Mouse (Mus musculus) limb, embryonic 14.5 days (tissue): ENCODE measurements around the gene Kit. TPM values are rescaled to one million over a fixed set of nuclear protein-coding genes. Genes with fewer than 3 reads are reported as not detected.

Experiments
- ATAC-seq: fragments of 200-750 bp; cut with Nextera tagmentation; 2 replicates; pipeline ENCODE4 v1.8.0; 2017; ENCODE audit warnings: low read depth, moderate number of reproducible peaks, moderate TSS enrichment; ENCODE audit not compliant: low FRiP score
- DNase-seq: peaks from one replicate; pipeline ENCODE4 v3.0.0-alpha.2; 2015; ENCODE audit warnings: low spot score
- H3K27ac ChIP-seq: fragments of 300-500 bp; sonication (generic); replicated peaks from 2 replicates; pipeline ENCODE4 v1.5.1; 2014; ENCODE audit warnings: low read depth, mild to moderate bottlenecking, low read length, moderate library complexity, mixed read lengths
- H3K27me3 ChIP-seq: fragments of 300-500 bp; sonication (generic); 2 replicates; pipeline ENCODE4 v1.6.1; 2014; ENCODE audit warnings: low read length, mixed read lengths; ENCODE audit not compliant: control insufficient read depth, insufficient read depth
- H3K36me3 ChIP-seq: fragments of 300-500 bp; sonication (generic); 2 replicates; pipeline ENCODE4 v1.6.1; 2014; ENCODE audit warnings: mild to moderate bottlenecking, low read length, moderate library complexity, mixed read lengths; ENCODE audit not compliant: control insufficient read depth, insufficient read depth
- H3K4me1 ChIP-seq: fragments of 300-500 bp; sonication (generic); 2 replicates; pipeline ENCODE4 v1.6.1; 2014; ENCODE audit warnings: antibody characterized with exemption, low read length, mixed read lengths; ENCODE audit not compliant: control insufficient read depth, insufficient read depth
- H3K4me2 ChIP-seq: fragments of 300-500 bp; sonication (generic); replicated peaks from 2 replicates; pipeline ENCODE4 v1.6.1; 2014; ENCODE audit warnings: low read depth, mild to moderate bottlenecking, low read length, moderate library complexity; ENCODE audit not compliant: severe bottlenecking
- H3K4me3 ChIP-seq: fragments of 300-500 bp; sonication (generic); replicated peaks from 2 replicates; pipeline ENCODE4 v1.5.1; 2014; ENCODE audit warnings: low read length
- H3K9ac ChIP-seq: fragments of 300-500 bp; sonication (generic); 2 replicates; pipeline ENCODE4 v1.6.1; 2014; ENCODE audit warnings: mild to moderate bottlenecking, low read depth, low read length, moderate library complexity; ENCODE audit not compliant: severe bottlenecking
- H3K9me3 ChIP-seq: fragments of 300-500 bp; sonication (generic); 2 replicates; pipeline ENCODE4 v1.6.1; 2016; ENCODE audit warnings: low read length; ENCODE audit not compliant: control insufficient read depth
- POLR2A ChIP-seq: fragments of 200-500 bp; IDR thresholded peaks from 2 replicates; pipeline ENCODE4 v1.8.0; 2012; ENCODE audit warnings: inconsistent platforms, mild to moderate bottlenecking, moderate library complexity, borderline replicate concordance; ENCODE audit not compliant: insufficient read depth, insufficient read length; ENCODE audit errors: extremely low read depth
- WGBS: fragments of 180-500 bp; shearing (Covaris S2); extraction: QIAGEN DNeasy Blood & Tissue Kit; methylation state at CpG from one replicate; pipeline ENCODE4 v1.1.7; 2014; 5-methylcytosine and 5-hydroxymethylcytosine counted together
- polyA plus RNA-seq, 2 experiments: library from polyadenylated mRNA; depleted of rRNA in 1 of 2; stranded (reverse) in 1 of 2; unstranded in 1 of 2; fragments of >200 nt; fragmentation: Nextera tagmentation in 1 of 2; extraction: Ambion mirVana in 1 of 2; gene quantifications; 2 replicates each; pipeline versions ENCODE4 v1.2.1 to v1.2.3; 2012 to 2014

The Kit gene
- polyA plus RNA-seq, 2 experiments, result 16.1 to 17.7 TPM

DNA sequence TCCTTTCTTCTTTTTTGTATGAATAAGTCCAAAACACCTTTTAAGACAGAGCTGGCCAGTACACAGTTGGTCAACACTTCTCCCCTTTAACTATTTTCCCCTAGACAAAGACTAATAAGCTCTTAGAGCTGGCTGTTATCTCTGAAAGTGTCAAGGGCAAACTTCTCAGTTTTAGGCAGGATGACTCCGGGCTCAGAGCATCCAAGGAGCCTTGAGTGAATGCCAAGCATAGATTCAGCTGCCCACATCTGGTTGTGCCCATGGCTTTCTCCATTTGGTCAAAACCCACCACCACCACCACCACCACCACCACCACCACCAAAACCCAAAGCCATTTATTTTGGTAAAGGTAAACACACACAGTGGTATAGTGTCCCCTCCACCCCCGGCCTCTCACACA is 13.5 kb upstream of the Kit start:
- no peaks in the 10 kb centered on the region for H3K27me3 ChIP-seq
- no peaks in the 10 kb centered on the region for H3K9me3 ChIP-seq
- H3K4me3 ChIP-seq, result no peak overlapping the region
- H3K36me3 ChIP-seq, result no peaks in the 10 kb centered on the region
- DNase-seq, result no peak
- no peak for TF ChIP-seq POLR2A
- no peaks in the 10 kb centered on the region for H3K4me1 ChIP-seq
- no peak overlapping the region for H3K27ac ChIP-seq
- ATAC-seq, result no peak
- no peak overlapping the region for H3K9ac ChIP-seq
- no peak overlapping the region for H3K4me2 ChIP-seq
- WGBS, result 84% methylated on average over 2 of the region's 2 CpGs

DNA sequence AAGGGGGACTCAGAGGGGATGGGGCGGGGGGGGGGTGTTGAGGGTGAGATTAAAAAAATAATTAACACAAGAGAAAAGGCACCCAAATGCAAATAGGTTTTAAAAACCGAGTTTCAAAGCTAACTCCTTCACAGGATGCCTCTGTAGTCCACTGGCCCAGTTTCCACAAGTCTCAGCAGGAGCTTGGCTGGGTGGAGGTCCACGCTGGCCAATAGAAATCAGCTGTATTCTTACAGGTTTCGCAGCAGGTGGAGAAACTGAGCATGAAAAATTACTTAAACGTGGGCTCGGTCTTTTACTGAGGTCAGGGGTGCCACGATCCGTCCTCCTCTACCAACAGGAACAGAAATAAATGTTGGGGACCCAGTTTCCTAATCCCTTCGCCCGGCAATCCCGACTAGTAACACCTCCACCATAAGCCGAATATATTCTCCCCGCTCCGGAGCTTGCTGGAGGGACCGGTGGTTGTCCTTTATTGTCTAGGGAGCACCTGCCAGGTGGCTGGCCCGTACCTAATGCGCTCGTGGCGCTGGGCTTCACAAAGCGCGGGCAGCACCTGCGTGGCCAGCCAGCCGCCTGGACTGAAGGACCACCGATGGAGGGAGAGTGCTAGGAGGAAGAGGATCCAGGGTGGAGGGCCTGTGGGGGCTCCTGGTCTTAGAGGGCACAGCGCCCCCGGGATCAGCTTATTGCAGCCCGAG is 415 bp upstream of the Kit start:
- WGBS, result 5% methylated on average over 25 of the region's 27 CpGs
- no peaks in the 10 kb centered on the region for H3K36me3 ChIP-seq
- H3K4me2 ChIP-seq, result peak overlapping the region; percentile 98
- ATAC-seq, result no peak
- H3K9ac ChIP-seq, result peak overlapping the region; percentile 61; the same call in 1 of the 2 replicates
- H3K27ac ChIP-seq, result no peak overlapping the region
- TF ChIP-seq POLR2A, result no peak
- peaks cover 19% of the 10 kb centered on the region for H3K4me1 ChIP-seq
- H3K4me3 ChIP-seq, result peak overlapping the region; percentile 56
- no peak for DNase-seq
- H3K27me3 ChIP-seq, result no peaks in the 10 kb centered on the region; the same call in 1 of the 2 replicates
- no peaks in the 10 kb centered on the region for H3K9me3 ChIP-seq

DNA sequence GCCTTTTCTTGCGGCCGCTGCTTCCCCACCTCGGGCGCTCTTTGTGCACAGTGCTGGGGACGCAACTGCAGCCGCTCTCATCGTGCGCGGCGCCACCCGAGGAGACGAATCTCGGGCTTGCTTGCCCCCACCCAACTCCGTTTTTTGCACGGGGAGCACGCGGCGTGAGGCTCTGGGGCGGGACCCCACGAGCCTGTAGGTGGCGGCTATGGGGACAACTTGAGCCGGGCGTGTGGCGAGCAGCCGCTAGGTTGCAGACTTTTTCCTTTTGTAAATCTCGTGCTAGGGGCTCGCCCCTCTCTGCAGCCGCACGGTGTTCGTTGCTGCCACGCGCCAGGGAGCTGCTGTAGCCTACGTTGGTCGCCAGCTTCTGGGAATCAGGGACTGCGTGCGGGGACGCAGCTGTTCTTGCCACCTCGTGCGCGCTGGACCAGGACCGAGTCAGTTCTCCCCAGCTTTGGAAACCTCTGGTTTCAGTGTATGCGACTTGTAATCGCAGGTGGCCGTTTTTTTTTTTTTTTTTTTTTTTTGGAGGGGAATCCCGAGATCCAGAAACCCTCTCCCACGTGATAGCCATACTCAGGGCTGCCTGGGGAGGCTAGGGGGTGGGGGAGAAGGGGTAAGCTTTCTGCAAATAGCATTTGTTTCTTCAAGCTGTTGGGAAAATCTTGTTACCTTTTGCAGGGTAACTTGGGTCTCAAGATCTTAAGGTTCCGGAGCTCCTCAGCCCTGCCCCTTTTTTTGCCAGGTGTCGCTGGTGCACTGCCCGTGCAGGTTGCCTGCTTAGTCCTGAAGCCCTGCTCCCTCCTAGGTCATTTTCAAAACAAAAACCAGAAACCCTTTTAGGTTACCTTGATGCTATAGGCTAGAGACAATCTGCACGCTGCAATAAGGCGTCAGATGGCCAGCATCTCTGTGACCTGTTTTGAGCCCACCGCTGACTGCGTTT is 1.1 kb downstream of the Kit start:
- H3K9ac ChIP-seq, result peak overlapping the region; percentile 61
- H3K36me3 ChIP-seq, result no peaks in the 10 kb centered on the region
- no peaks in the 10 kb centered on the region; the same call in 1 of the 2 replicates for H3K27me3 ChIP-seq
- H3K4me2 ChIP-seq, result peak overlapping the region; percentile 98
- H3K27ac ChIP-seq, result peak overlapping the region; percentile 33; the same call in 1 of the 2 replicates
- 2% methylated on average over 39 of the region's 53 CpGs for WGBS
- TF ChIP-seq POLR2A, result 0 out of 2 replicates have a peak, but pooled peaks have one; percentile 24
- ATAC-seq (peak; percentile 77), DNase-seq (peak; percentile 79)
- peaks cover 19% of the 10 kb centered on the region for H3K4me1 ChIP-seq
- H3K9me3 ChIP-seq, result no peaks in the 10 kb centered on the region
- H3K4me3 ChIP-seq, result peak overlapping the region; percentile 56

DNA sequence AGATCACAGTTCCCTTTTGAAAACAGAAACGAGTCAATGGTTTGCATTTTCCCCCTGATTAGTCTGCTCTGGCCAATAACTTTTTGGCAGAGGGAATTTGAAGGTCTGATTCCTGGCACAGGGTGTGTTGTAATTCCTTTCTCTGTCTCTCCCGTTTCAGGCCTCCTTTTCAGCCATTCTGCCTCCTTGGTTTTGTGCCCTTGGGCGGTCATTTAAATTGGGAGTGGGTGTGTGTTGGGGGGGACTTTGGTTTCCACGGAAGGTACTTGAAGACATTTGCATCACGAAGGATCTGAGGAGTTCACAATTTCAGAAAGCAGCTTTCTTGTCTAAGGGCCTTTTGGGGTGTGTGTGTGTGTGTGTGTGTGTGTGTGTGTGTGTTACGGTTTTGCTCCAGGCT is 2.0 kb downstream of the Kit start:
- H3K4me1 ChIP-seq, result peaks cover 19% of the 10 kb centered on the region
- ATAC-seq (no peak), DNase-seq (no peak)
- peak overlapping the region; percentile 98; the same call in 1 of the 2 replicates for H3K4me2 ChIP-seq
- WGBS, result 26% methylated on average over 6 of the region's 6 CpGs
- no peak for TF ChIP-seq POLR2A
- H3K27ac ChIP-seq, result no peak overlapping the region
- no peaks in the 10 kb centered on the region for H3K9me3 ChIP-seq
- no peak overlapping the region for H3K9ac ChIP-seq
- no peaks in the 10 kb centered on the region; the same call in 1 of the 2 replicates for H3K27me3 ChIP-seq
- H3K4me3 ChIP-seq, result no peak overlapping the region
- H3K36me3 ChIP-seq, result no peaks in the 10 kb centered on the region

DNA sequence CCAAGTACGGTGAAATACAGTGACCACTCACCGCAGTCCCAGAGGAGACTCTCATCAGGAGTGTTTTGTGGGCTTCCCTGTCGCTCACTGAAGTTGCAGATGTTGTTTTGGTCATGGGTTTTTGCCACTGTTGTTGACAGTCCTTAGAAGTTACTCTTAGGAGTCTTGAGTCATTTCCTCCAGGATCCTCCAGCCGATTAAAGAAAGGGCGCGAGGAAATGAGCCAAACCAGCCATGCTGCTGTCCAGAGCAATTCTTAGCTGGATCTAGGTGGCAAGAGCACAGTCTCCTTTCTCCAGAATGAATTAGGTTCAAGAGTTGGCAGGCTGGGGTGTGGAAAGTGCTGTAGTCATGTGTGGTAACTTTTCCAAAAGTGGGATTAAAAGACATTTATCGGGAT is 3.4 kb downstream of the Kit start:
- H3K4me3 ChIP-seq, result no peak overlapping the region
- H3K36me3 ChIP-seq, result no peaks in the 10 kb centered on the region
- DNase-seq (no peak), ATAC-seq (no peak)
- H3K9ac ChIP-seq, result no peak overlapping the region
- no peaks in the 10 kb centered on the region; the same call in 1 of the 2 replicates for H3K27me3 ChIP-seq
- H3K4me2 ChIP-seq, result no peak overlapping the region
- H3K4me1 ChIP-seq, result peaks cover 19% of the 10 kb centered on the region
- no peaks in the 10 kb centered on the region for H3K9me3 ChIP-seq
- 65% methylated on average over 7 of the region's 7 CpGs for WGBS
- TF ChIP-seq POLR2A, result no peak
- no peak overlapping the region for H3K27ac ChIP-seq
